Mouse (Mus musculus) lung, postnatal 0 days (tissue): ENCODE data around the gene Cic.

Source experiments
- CTCF ChIP-seq: IDR thresholded peaks from 2 replicates; pipeline ENCODE4 v1.5.1; 2016; ENCODE audit warnings: antibody characterized with exemption, mild to moderate bottlenecking
- EP300 ChIP-seq: IDR thresholded peaks from 2 replicates; pipeline ENCODE4 v1.6.1; 2016; ENCODE audit warnings: antibody characterized with exemption, mild to moderate bottlenecking, control low read depth

- TF ChIP-seq EP300 (no peak), CTCF (peak; percentile 96)
Observed at GRCm38 (mm10) chr7:25333596-25334307, 66.2 kb downstream of the Cic start.
